Mouse (Mus musculus): ENCODE results near the gene Pfkfb4. TPM values are rescaled to one million over a fixed set of nuclear protein-coding genes. Genes with fewer than 3 reads are reported as not detected.

Pfkfb4 gene
- polyA plus RNA-seq, 1 experiment from 2014 or later, result 17.6 TPM

MicroRNAs within 50 kb of the gene (microRNA counts, 519-probe panel; counts per million panel counts)
- 1,255 counts per million, percentile 77 among the panel's probes with 10 or more counts for microRNA mmu-miR-711

Other genes starting within 250 kb of the Pfkfb4 start
- gene Ip6k2, start 208.0 kb upstream of the Pfkfb4 start, polyA plus RNA-seq (2016; fragmentation: Nextera tagmentation; extraction: Ambion mirVana), result 87.2 and 117 TPM in 2 replicates
- gene Nckipsd, start 183.4 kb upstream of the Pfkfb4 start, polyA plus RNA-seq (2016; fragmentation: Nextera tagmentation; extraction: Ambion mirVana), result 14.9 and 16.2 TPM in 2 replicates
- 4.5 and 7.2 TPM in 2 replicates for gene Celsr3, start 165.5 kb upstream of the Pfkfb4 start, polyA plus RNA-seq (2016; fragmentation: Nextera tagmentation; extraction: Ambion mirVana)
- 11.2 and 12.6 TPM in 2 replicates for gene Slc26a6, start 138.5 kb upstream of the Pfkfb4 start, polyA plus RNA-seq (2016; fragmentation: Nextera tagmentation; extraction: Ambion mirVana)
- gene Tmem89, start 77.2 kb upstream of the Pfkfb4 start, polyA plus RNA-seq (2016; fragmentation: Nextera tagmentation; extraction: Ambion mirVana), result 0.17 and 0.24 TPM in 2 replicates
- gene Uqcrc1, start 55.1 kb upstream of the Pfkfb4 start, polyA plus RNA-seq (2016; fragmentation: Nextera tagmentation; extraction: Ambion mirVana), result 478 and 495 TPM in 2 replicates
- gene Col7a1, start 38.2 kb upstream of the Pfkfb4 start, polyA plus RNA-seq (2016; fragmentation: Nextera tagmentation; extraction: Ambion mirVana), result 1.2 and 3.3 TPM in 2 replicates
- gene Ucn2, start 5.8 kb upstream of the Pfkfb4 start, polyA plus RNA-seq (2016; fragmentation: Nextera tagmentation; extraction: Ambion mirVana), result not detected in 2 replicates
- 38.8 and 43.6 TPM in 2 replicates for gene Shisa5, start 46.8 kb downstream of the Pfkfb4 start, polyA plus RNA-seq (2016; fragmentation: Nextera tagmentation; extraction: Ambion mirVana)
- gene Trex1, start 68.0 kb downstream of the Pfkfb4 start, polyA plus RNA-seq (2016; fragmentation: Nextera tagmentation; extraction: Ambion mirVana), result 8.1 and 11.3 TPM in 2 replicates
- gene Atrip, start 82.3 kb downstream of the Pfkfb4 start, polyA plus RNA-seq (2016; fragmentation: Nextera tagmentation; extraction: Ambion mirVana), result 30.5 and 32.1 TPM in 2 replicates
- 14.4 and 16.1 TPM in 2 replicates for gene Ccdc51, start 90.7 kb downstream of the Pfkfb4 start, polyA plus RNA-seq (2016; fragmentation: Nextera tagmentation; extraction: Ambion mirVana)
- 758 and 785 TPM in 2 replicates for gene Tma7, start 90.8 kb downstream of the Pfkfb4 start, polyA plus RNA-seq (2016; fragmentation: Nextera tagmentation; extraction: Ambion mirVana)
- 26.8 and 34.4 TPM in 2 replicates for gene Plxnb1, start 103.6 kb downstream of the Pfkfb4 start, polyA plus RNA-seq (2016; fragmentation: Nextera tagmentation; extraction: Ambion mirVana)
- gene Fbxw21, start 170.3 kb downstream of the Pfkfb4 start, polyA plus RNA-seq (2016; fragmentation: Nextera tagmentation; extraction: Ambion mirVana), result not detected in 2 replicates
- gene Fbxw13, start 204.2 kb downstream of the Pfkfb4 start, polyA plus RNA-seq (2016; fragmentation: Nextera tagmentation; extraction: Ambion mirVana), result not detected in 2 replicates
- not detected in 2 replicates for gene Fbxw20, start 243.0 kb downstream of the Pfkfb4 start, polyA plus RNA-seq (2016; fragmentation: Nextera tagmentation; extraction: Ambion mirVana)

Data from hindbrain, embryonic 10.5 days (tissue).